Mouse (Mus musculus): ENCODE measurements around the gene Qsox1. TPM values are rescaled to one million over a fixed set of nuclear protein-coding genes. Genes with fewer than 3 reads are reported as not detected.

Qsox1 gene
- polyA plus RNA-seq, 1 experiment from 2014 or later: 13.1 TPM

DNA sequence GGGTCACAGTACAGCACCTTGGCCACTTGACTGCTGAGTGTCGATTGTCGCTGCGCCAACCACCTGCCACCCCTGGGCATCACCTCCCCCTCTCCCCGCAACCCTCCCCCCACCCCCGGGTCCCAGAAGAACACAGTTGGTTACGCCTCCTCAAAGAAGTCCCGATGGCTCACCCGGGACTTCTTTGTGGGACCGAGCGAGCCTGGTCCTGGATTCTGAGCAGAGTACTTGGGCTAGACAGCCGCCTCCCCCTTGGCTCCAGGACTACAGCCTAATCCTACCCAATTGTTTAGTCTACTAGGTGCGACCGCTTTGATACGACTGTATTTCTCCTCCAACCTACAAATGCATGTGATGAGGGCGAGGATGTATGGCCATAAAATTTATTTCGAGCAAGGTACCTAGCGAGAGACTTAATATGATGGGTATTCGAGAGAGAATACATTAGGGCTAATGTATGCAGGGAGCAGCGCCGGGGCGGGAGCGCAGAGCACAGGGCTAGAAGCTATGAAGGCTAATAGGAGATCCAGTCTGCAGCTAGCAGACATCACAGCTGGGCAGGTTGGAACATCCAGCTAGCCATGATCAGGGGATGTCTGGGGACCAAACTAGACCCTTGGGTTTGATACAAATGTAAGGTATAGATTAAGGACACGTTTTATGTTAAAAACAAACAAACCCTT, 83.4 kb downstream of the Qsox1 start:
- Histone ChIP-seq H3K27ac (replicated peaks; ENCODE audit: low read depth, low read length) (no peak overlapping the region), H3K36me3 (ENCODE audit: control insufficient read depth, insufficient read depth, low read length) (no peaks in the 10 kb centered on the region), H3K4me2 (ENCODE audit: low read depth, low read length) (no peak overlapping the region), H3K4me1 (ENCODE audit: control insufficient read depth, insufficient read depth, low read length) (no peaks in the 10 kb centered on the region), H3K9me3 (ENCODE audit: control insufficient read depth, low read length) (no peaks in the 10 kb centered on the region), H3K27me3 (replicated peaks; ENCODE audit: control insufficient read depth, insufficient read depth, low read length) (peaks cover 86% of the 10 kb centered on the region), H3K4me3 (ENCODE audit: low read depth, low read length) (no peak overlapping the region), H3K9ac (ENCODE audit: low read depth, low read length) (no peak overlapping the region)
- no peak for DNase-seq (ENCODE audit: low spot score)
- 4% methylated on average over 21 of the region's 23 CpGs for WGBS
- ATAC-seq (ENCODE audit: low read depth): no peak

DNA sequence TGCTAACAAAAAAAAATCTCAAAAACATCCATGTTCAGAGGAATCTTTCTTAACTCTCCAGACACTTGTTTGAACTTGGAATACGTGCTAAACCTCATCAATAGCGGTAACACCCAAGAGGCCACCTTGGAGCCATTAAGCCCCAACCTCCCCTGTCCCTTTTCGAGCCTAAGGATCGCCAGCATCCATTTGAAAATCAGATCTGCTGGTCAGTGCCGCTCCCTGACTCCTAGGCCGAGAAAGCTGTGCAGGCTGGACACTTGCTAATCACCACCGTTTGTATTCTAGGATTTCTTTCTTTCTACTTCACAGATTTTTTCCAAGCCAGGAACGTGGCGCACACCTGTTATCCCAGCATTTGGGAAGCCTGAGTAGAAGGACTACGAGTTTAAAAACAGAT, 84.9 kb downstream of the Qsox1 start:
- Histone ChIP-seq H3K4me2 (ENCODE audit: low read depth, low read length) (no peak overlapping the region), H3K27ac (replicated peaks; ENCODE audit: low read depth, low read length) (no peak overlapping the region), H3K9ac (ENCODE audit: low read depth, low read length) (no peak overlapping the region), H3K9me3 (ENCODE audit: control insufficient read depth, low read length) (no peaks in the 10 kb centered on the region), H3K27me3 (replicated peaks; ENCODE audit: control insufficient read depth, insufficient read depth, low read length) (peaks cover 86% of the 10 kb centered on the region), H3K36me3 (ENCODE audit: control insufficient read depth, insufficient read depth, low read length) (no peaks in the 10 kb centered on the region), H3K4me3 (ENCODE audit: low read depth, low read length) (no peak overlapping the region), H3K4me1 (ENCODE audit: control insufficient read depth, insufficient read depth, low read length) (no peaks in the 10 kb centered on the region)
- no peak for DNase-seq (ENCODE audit: low spot score)
- 28% methylated on average over 10 of the region's 10 CpGs for WGBS
- ATAC-seq (ENCODE audit: low read depth): no peak

Other genes starting within 250 kb of the Qsox1 start
- 0.07 TPM in 1 of 2 replicates, not detected in the other for gene Lhx4, start 61.2 kb downstream of the Qsox1 start, polyA plus RNA-seq (2014; fragmentation: Nextera tagmentation; extraction: Ambion mirVana)
- 13.1 and 14.0 TPM in 2 replicates for gene Cep350, start 160.4 kb upstream of the Qsox1 start, polyA plus RNA-seq (2014; fragmentation: Nextera tagmentation; extraction: Ambion mirVana)
- 113 and 121 TPM in 2 replicates for gene Tor1aip2, start 222.5 kb upstream of the Qsox1 start, polyA plus RNA-seq (2014; fragmentation: Nextera tagmentation; extraction: Ambion mirVana)
- gene Tor1aip1, start 223.6 kb upstream of the Qsox1 start, polyA plus RNA-seq (2014; fragmentation: Nextera tagmentation; extraction: Ambion mirVana): 44.0 and 44.8 TPM in 2 replicates